Mouse (Mus musculus): ENCODE results near the gene Bod1l.

DNA sequence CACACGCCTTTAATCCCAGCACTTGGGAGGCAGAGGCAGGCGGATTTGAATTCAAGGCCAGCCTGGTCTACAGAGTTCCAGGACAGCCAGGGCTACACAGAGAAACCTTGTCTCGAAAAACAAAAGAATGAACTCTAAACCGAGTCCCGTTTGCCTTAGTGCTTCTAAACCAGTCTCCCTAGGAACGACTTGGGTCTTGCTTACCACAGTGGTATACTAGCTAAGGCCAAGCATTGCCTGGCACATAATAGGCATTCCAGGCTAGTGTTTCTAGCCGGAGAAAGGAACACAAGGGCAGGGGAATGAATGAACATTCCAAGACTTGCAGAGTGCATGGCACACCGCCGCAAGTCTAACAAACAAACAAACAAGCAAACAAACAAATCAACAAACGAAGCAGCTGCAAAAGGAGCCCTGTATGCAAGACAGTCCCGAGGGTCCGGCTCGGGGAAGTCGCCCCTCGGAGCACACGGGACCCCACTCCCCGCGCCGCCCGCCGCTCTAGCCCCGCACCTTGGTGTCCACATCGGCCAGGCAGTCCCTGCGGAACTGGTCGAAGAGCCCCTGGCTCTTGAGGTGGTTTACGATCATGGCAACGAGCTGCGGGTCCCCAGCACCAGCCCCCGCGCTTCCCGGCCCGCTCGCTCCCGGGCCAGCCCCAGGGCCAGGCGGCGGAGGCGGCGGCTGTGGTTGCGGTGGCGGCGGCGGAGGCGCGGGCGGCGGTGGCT is 532 bp downstream of the Bod1l start:
- TF ChIP-seq CTCF (IDR thresholded peaks at IDR 0.05; ENCODE audit: insufficient read depth, low read depth, low read length) (no peak), POLR2A (IDR thresholded peaks at IDR 0.05; ENCODE audit: insufficient read depth, low read depth, low read length) (no peak)
